Mouse (Mus musculus) lung, adult 2 months (tissue): Measurements from ENCODE around the gene Psmb10.

ENCODE experiments used
- CTCF ChIP-seq: fragments of 200-500 bp; IDR thresholded peaks from 2 replicates; pipeline ENCODE4 v1.5.1; 2011; ENCODE audit warnings: mild to moderate bottlenecking, low read length, control low read depth; ENCODE audit not compliant: insufficient read depth
- POLR2A ChIP-seq: fragments of 200-500 bp; IDR thresholded peaks from 2 replicates; pipeline ENCODE4 v1.6.1; 2011; ENCODE audit warnings: low read depth, mild to moderate bottlenecking, control low read depth, low read length, borderline replicate concordance; ENCODE audit errors: extremely low read depth

- TF ChIP-seq POLR2A = no peak
- no peak for TF ChIP-seq CTCF
Observed at GRCm38 (mm10) chr8:105889756-105890465, 48.3 kb downstream of the Psmb10 start.
